In genomic region chr3:88628766-88629165, GRCm38 (mm10) we compare ENCODE assay signal across 19 mouse cellular contexts. TPM values are rescaled to one million over a fixed set of nuclear protein-coding genes. Genes with fewer than 3 reads are reported as not detected.
A peak's percentile ranks its signal among the peaks of the same experiment; 100 is the strongest.
DNase-seq lines count a peak whose midpoint lies in the region; ATAC-seq and TF ChIP-seq lines count a peak whose summit lies in the region.
"Had no signal": no experiment of that assay in that cellular context is flagged by ENCODE, and none has a peak within 500 bp of the region (broad histone marks: within the 10 kb centered on the region; RNA-seq: fewer than 3 reads in every experiment).

No protein-coding gene starts in this region.

- H3K4me3 ChIP-seq in forebrain, embryonic 15.5 days = no peak overlapping the region
- no peak overlapping the region for H3K4me3 ChIP-seq in forebrain, embryonic 11.5 days (ENCODE audit: low read depth, low read length)
- H3K4me3 ChIP-seq in heart, embryonic 16.5 days (ENCODE audit: low read length) = no peak overlapping the region
- H3K4me3 ChIP-seq in liver, embryonic 11.5 days (ENCODE audit: low read depth, low read length) = no peak overlapping the region
- H3K4me3 ChIP-seq in cortical plate, adult 2 months (ENCODE audit: insufficient read depth, low read length) = peak overlapping the region; percentile 85; the same call in 1 of the 2 replicates
- H3K4me3 ChIP-seq: neural tube, embryonic 13.5 days had no signal

- no peak for TF ChIP-seq POLR2A in cortical plate, adult 2 months (IDR thresholded peaks at IDR 0.05; ENCODE audit: extremely low read depth, insufficient read depth, low read length)

- 0 out of 2 replicates have a peak overlapping the region, but pooled peaks have one; percentile 4 for H3K27ac ChIP-seq in forebrain, embryonic 15.5 days (replicated peaks)
- H3K27ac ChIP-seq in forebrain, embryonic 11.5 days (ENCODE audit: low read depth, low read length) = no peak overlapping the region
- H3K27ac ChIP-seq in heart, embryonic 16.5 days (ENCODE audit: low read length) = peak overlapping the region; percentile 6; the same call in 1 of the 2 replicates
- H3K27ac ChIP-seq in liver, embryonic 11.5 days (ENCODE audit: low read depth, low read length) = no peak overlapping the region; the same call in 1 of the 2 replicates
- peak overlapping the region; percentile 84 for H3K27ac ChIP-seq in cortical plate, adult 2 months (ENCODE audit: insufficient read depth, low read length)

- DNase-seq in forebrain, embryonic 11.5 days (ENCODE audit: low spot score) = no peak
- no peak for DNase-seq in heart, postnatal 4 days
- DNase-seq in liver, embryonic 11.5 days (ENCODE audit: low spot score) = no peak
- no peak for DNase-seq in liver
- no peak for DNase-seq in gastrocnemius, postnatal 36 days
- DNase-seq: adrenal gland, postnatal 25 days; right cerebral cortex, postnatal 4 days; thymus, postnatal 4 days had no signal

- ATAC-seq in forebrain, embryonic 15.5 days (replicated peaks) = no peak
- ATAC-seq in forebrain, embryonic 11.5 days (replicated peaks; ENCODE audit: low FRiP score) = no peak
- ATAC-seq in heart, embryonic 16.5 days (replicated peaks; ENCODE audit: extremely low read depth, insufficient read depth, low FRiP score) = no peak
- no peak for ATAC-seq in liver, embryonic 11.5 days (replicated peaks; ENCODE audit: low FRiP score)

- 75% methylated on average over 4 of the region's 4 CpGs for WGBS in forebrain, embryonic 15.5 days
- 82% methylated on average over 4 of the region's 4 CpGs for WGBS in forebrain, embryonic 11.5 days
- 57% methylated on average over 4 of the region's 4 CpGs for WGBS in heart, embryonic 16.5 days
- WGBS in liver, embryonic 11.5 days = 56% methylated on average over 4 of the region's 4 CpGs

- H3K9ac ChIP-seq in forebrain, embryonic 15.5 days (replicated peaks) = no peak overlapping the region
- H3K9ac ChIP-seq in forebrain, embryonic 11.5 days (ENCODE audit: low read length) = no peak overlapping the region
- H3K9ac ChIP-seq in heart, embryonic 16.5 days (ENCODE audit: low read length) = no peak overlapping the region
- 0 out of 2 replicates have a peak overlapping the region, but pooled peaks have one; percentile 9 for H3K9ac ChIP-seq in liver, embryonic 11.5 days (ENCODE audit: low read depth, low read length)

- no peaks in the 10 kb centered on the region for H3K27me3 ChIP-seq in forebrain, embryonic 15.5 days
- no peaks in the 10 kb centered on the region for H3K27me3 ChIP-seq in forebrain, embryonic 11.5 days (ENCODE audit: control insufficient read depth, insufficient read depth, low read length)
- H3K27me3 ChIP-seq in heart, embryonic 16.5 days (ENCODE audit: control insufficient read depth, insufficient read depth, low read length) = no peaks in the 10 kb centered on the region
- no peaks in the 10 kb centered on the region for H3K27me3 ChIP-seq in liver, embryonic 11.5 days (replicated peaks; ENCODE audit: control insufficient read depth, insufficient read depth, low read length)
- H3K27me3 ChIP-seq: neural tube, embryonic 13.5 days had no signal

- H3K36me3 ChIP-seq in forebrain, embryonic 15.5 days = peaks cover 52% of the 10 kb centered on the region
- H3K36me3 ChIP-seq in forebrain, embryonic 11.5 days (ENCODE audit: control insufficient read depth, insufficient read depth, low read length) = peaks cover 17% of the 10 kb centered on the region
- peaks cover 18% of the 10 kb centered on the region for H3K36me3 ChIP-seq in heart, embryonic 16.5 days (ENCODE audit: control insufficient read depth, insufficient read depth)
- peaks cover 34% of the 10 kb centered on the region for H3K36me3 ChIP-seq in liver, embryonic 11.5 days (ENCODE audit: control insufficient read depth, insufficient read depth, low read length)

- H3K4me1 ChIP-seq in forebrain, embryonic 15.5 days = peaks cover 63% of the 10 kb centered on the region
- H3K4me1 ChIP-seq in forebrain, embryonic 11.5 days (replicated peaks; ENCODE audit: control insufficient read depth, insufficient read depth, low read length) = peaks cover 12% of the 10 kb centered on the region
- H3K4me1 ChIP-seq in heart, embryonic 16.5 days (ENCODE audit: control insufficient read depth, insufficient read depth, low read length) = peaks cover 84% of the 10 kb centered on the region
- peaks cover 56% of the 10 kb centered on the region for H3K4me1 ChIP-seq in liver, embryonic 11.5 days (replicated peaks; ENCODE audit: control insufficient read depth, insufficient read depth, low read length)
- H3K4me1 ChIP-seq in cortical plate, adult 2 months (ENCODE audit: control insufficient read depth, insufficient read depth, low read length) = peaks cover 23% of the 10 kb centered on the region

- no peak overlapping the region for H3K4me2 ChIP-seq in forebrain, embryonic 15.5 days (replicated peaks)
- H3K4me2 ChIP-seq in forebrain, embryonic 11.5 days (ENCODE audit: low read depth, low read length, severe bottlenecking) = no peak overlapping the region
- no peak overlapping the region for H3K4me2 ChIP-seq in heart, embryonic 16.5 days (ENCODE audit: low read depth, low read length)
- no peak overlapping the region for H3K4me2 ChIP-seq in liver, embryonic 11.5 days
- H3K4me2 ChIP-seq: neural tube, embryonic 13.5 days had no signal

- intact Hi-C loops in gastrocnemius, postnatal 36 days (cut with DNase I) = no loop called here

- H3K9me3 ChIP-seq in forebrain, embryonic 15.5 days = no peaks in the 10 kb centered on the region
- no peaks in the 10 kb centered on the region for H3K9me3 ChIP-seq in forebrain, embryonic 11.5 days (ENCODE audit: control insufficient read depth, low read length)
- H3K9me3 ChIP-seq in heart, embryonic 16.5 days (replicated peaks; ENCODE audit: control insufficient read depth, low read length) = no peaks in the 10 kb centered on the region
- H3K9me3 ChIP-seq in liver, embryonic 11.5 days (ENCODE audit: control insufficient read depth, low read length) = no peaks in the 10 kb centered on the region
- H3K9me3 ChIP-seq: neural tube, embryonic 13.5 days had no signal

- no peak for TF ChIP-seq CTCF in cortical plate, adult 2 months (IDR thresholded peaks at IDR 0.05; ENCODE audit: extremely low read depth, insufficient read depth, low read length)

RNA-seq across cellular contexts. Expression of gene Arhgef2, which starts 23.0 kb away (rescaled TPM):
- polyA plus RNA-seq in forebrain, embryonic 15.5 days (2015; fragmentation: Nextera tagmentation; extraction: Ambion mirVana) = 192 and 193 TPM in 2 replicates
- 118 and 123 TPM in 2 replicates for polyA plus RNA-seq in forebrain, embryonic 11.5 days (2014; fragmentation: Nextera tagmentation; extraction: Ambion mirVana)
- 76.7 and 85.5 TPM in 2 replicates for polyA plus RNA-seq in heart, embryonic 16.5 days (2015; fragmentation: Nextera tagmentation; extraction: Ambion mirVana)
- 100 to 1,000 TPM; 104 to 109 TPM for total RNA-seq in heart, postnatal 4 days (2021)
- polyA plus RNA-seq in liver, embryonic 11.5 days (2014; fragmentation: Nextera tagmentation; extraction: Ambion mirVana) = 64.3 and 66.3 TPM in 2 replicates
- polyA plus RNA-seq in cortical plate, adult 2 months (2012; rRNA removed) = 220 and 224 TPM in 2 replicates
- total RNA-seq in gastrocnemius, postnatal 36 days (2021) = 10 to 100 TPM; 18.5 to 29.3 TPM

RNA-seq across cellular contexts. Expression of gene Rxfp4, which starts 24.2 kb away (rescaled TPM):
- not detected in 2 replicates for polyA plus RNA-seq in forebrain, embryonic 15.5 days (2015; fragmentation: Nextera tagmentation; extraction: Ambion mirVana)
- polyA plus RNA-seq in forebrain, embryonic 11.5 days (2014; fragmentation: Nextera tagmentation; extraction: Ambion mirVana) = not detected in 2 replicates
- not detected in 2 replicates for polyA plus RNA-seq in heart, embryonic 16.5 days (2015; fragmentation: Nextera tagmentation; extraction: Ambion mirVana)
- under 1 TPM in 1 of 2 experiments, not detected in 1; 0.20 TPM for total RNA-seq in heart, postnatal 4 days (2021)
- not detected in 2 replicates for polyA plus RNA-seq in liver, embryonic 11.5 days (2014; fragmentation: Nextera tagmentation; extraction: Ambion mirVana)
- polyA plus RNA-seq in cortical plate, adult 2 months (2012; rRNA removed) = not detected in 2 replicates
- total RNA-seq in gastrocnemius, postnatal 36 days (2021) = not detected
- total RNA-seq: adrenal gland, postnatal 25 days; gastrocnemius, postnatal 4 days; left cerebral cortex, postnatal 14 days; liver, adult 2 months; megakaryocyte progenitor cell, adult 5-6 weeks had no signal
- polyA plus RNA-seq: embryonic facial prominence, embryonic 11.5 days; frontal cortex, adult 2 months; kidney, embryonic 16.5 days; liver, adult 2 months; neural tube, embryonic 13.5 days had no signal

RNA-seq across cellular contexts. Expression of gene Ssr2, which starts 53.1 kb away (rescaled TPM):
- 133 and 134 TPM in 2 replicates for polyA plus RNA-seq in forebrain, embryonic 15.5 days (2015; fragmentation: Nextera tagmentation; extraction: Ambion mirVana)
- polyA plus RNA-seq in forebrain, embryonic 11.5 days (2014; fragmentation: Nextera tagmentation; extraction: Ambion mirVana) = 142 and 148 TPM in 2 replicates
- polyA plus RNA-seq in heart, embryonic 16.5 days (2015; fragmentation: Nextera tagmentation; extraction: Ambion mirVana) = 136 and 161 TPM in 2 replicates
- 100 to 1,000 TPM; 145 to 152 TPM for total RNA-seq in heart, postnatal 4 days (2021)
- polyA plus RNA-seq in liver, embryonic 11.5 days (2014; fragmentation: Nextera tagmentation; extraction: Ambion mirVana) = 306 and 307 TPM in 2 replicates
- polyA plus RNA-seq in cortical plate, adult 2 months (2012; rRNA removed) = 120 and 126 TPM in 2 replicates
- total RNA-seq in gastrocnemius, postnatal 36 days (2021) = 10 to 100 TPM; 46.3 to 51.4 TPM

RNA-seq across cellular contexts. Expression of gene Khdc4, which starts 56.8 kb away (rescaled TPM):
- polyA plus RNA-seq in forebrain, embryonic 15.5 days (2015; fragmentation: Nextera tagmentation; extraction: Ambion mirVana) = 102 and 104 TPM in 2 replicates
- 111 and 116 TPM in 2 replicates for polyA plus RNA-seq in forebrain, embryonic 11.5 days (2014; fragmentation: Nextera tagmentation; extraction: Ambion mirVana)
- 67.4 and 68.6 TPM in 2 replicates for polyA plus RNA-seq in heart, embryonic 16.5 days (2015; fragmentation: Nextera tagmentation; extraction: Ambion mirVana)
- total RNA-seq in heart, postnatal 4 days (2021) = 10 to 100 TPM; 44.9 to 49.2 TPM
- polyA plus RNA-seq in liver, embryonic 11.5 days (2014; fragmentation: Nextera tagmentation; extraction: Ambion mirVana) = 64.7 and 65.7 TPM in 2 replicates
- 70.5 and 75.6 TPM in 2 replicates for polyA plus RNA-seq in cortical plate, adult 2 months (2012; rRNA removed)
- total RNA-seq in gastrocnemius, postnatal 36 days (2021) = 10 to 100 TPM; 19.9 to 25.0 TPM

Comparison
In these comparisons a context has a peak if more than half of its experiments do, and no peak if none do; other contexts are left out.
1. H3K27ac ChIP-seq: peak in forebrain, embryonic 15.5 days (single experiment), heart, embryonic 16.5 days (single experiment) and cortical plate, adult 2 months (single experiment); none in forebrain, embryonic 11.5 days (single experiment) and liver, embryonic 11.5 days (single experiment).